Mouse (Mus musculus) thymus, postnatal 0 days (tissue): ENCODE data around the gene Fpgs. TPM values are rescaled to one million over a fixed set of nuclear protein-coding genes. Genes with fewer than 3 reads are reported as not detected.
A peak's percentile ranks its signal among the peaks of the same experiment; 100 is the strongest.

Experiments
- DNase-seq: peaks from one replicate; pipeline ENCODE4 v3.0.0-alpha.2; 2015; ENCODE audit warnings: low spot score
- polyA plus RNA-seq: library from polyadenylated mRNA; unstranded; fragments of >200 nt; fragmentation: Nextera tagmentation; extraction: Ambion mirVana; gene quantifications from 2 replicates; pipeline ENCODE4 v1.2.1, GENCODE M21; 2015

The Fpgs gene
- polyA plus RNA-seq, 1 experiment from 2014 or later, result 24.1 TPM

- no peak for DNase-seq
Measured at GRCm38 (mm10) chr2:32671907-32672595, 31.9 kb downstream of the Fpgs start.

- no peak for DNase-seq
Measured at GRCm38 (mm10) chr2:32671147-32671546, 32.8 kb downstream of the Fpgs start.

- no peak for DNase-seq
Measured at GRCm38 (mm10) chr2:32669876-32670275, 34.1 kb downstream of the Fpgs start.

DNA sequence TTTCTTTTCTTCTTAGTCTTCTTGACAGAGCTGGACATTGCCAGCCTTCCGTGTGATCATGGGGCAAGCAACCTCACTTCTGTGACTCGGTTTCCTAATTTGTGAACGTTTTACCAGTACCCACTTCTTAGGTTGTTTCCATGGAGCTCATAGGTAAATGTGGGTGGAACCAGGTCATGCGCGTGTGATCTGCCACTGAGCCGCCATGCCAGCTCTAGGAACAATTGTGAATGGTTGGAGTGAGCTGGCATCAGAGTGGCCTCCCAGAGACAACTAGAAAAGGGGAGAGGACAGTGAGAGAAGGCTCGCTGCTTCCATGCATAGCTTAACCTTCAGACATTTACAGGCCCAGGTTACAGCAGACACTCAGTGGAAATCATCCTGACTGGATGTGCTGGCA is 35.8 kb downstream of the Fpgs start:
- DNase-seq, result no peak

GRCm38 (mm10) chr2:32667775-32668174 is 36.2 kb downstream of the Fpgs start:
- DNase-seq, result no peak

DNA sequence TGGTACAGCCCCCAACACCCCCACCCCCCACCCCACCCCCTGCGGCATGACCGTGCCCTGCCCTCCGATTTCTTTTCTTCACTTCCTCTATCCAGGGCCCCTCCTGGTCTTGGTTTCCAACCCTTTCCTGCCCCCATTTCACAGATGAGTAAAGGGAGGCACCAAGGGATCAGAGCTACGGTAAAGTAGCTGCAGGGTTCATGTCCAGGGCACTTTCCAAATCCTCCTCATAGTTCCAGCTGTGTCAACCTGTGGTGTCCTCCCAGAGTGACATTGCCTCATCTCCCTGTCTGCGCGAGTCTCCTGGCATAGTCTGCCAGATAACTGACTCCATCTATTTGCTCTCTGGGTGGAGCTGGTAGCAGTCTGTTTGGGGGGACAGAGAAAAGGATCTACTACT is 38.1 kb downstream of the Fpgs start:
- DNase-seq, result no peak

DNA sequence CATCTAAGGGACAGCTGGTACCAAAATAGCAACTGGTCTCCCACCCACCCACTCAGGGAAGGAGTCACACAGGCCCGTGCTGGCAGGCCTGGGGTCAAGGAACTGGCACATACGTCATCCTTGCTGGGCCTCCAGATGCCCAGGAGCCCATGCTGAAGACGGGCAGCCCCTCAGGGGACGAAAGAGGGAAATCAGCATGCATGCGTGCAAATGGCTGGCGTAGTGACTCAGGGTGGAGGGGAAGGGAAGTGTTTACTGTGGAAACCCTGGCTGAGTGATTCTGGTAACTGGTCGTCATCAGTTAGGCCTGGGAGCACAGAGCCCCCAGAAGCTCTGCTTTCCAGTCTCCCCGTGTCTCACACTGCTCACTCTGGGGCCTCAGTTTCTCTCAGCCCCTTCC is 38.6 kb downstream of the Fpgs start:
- DNase-seq, result no peak

DNA sequence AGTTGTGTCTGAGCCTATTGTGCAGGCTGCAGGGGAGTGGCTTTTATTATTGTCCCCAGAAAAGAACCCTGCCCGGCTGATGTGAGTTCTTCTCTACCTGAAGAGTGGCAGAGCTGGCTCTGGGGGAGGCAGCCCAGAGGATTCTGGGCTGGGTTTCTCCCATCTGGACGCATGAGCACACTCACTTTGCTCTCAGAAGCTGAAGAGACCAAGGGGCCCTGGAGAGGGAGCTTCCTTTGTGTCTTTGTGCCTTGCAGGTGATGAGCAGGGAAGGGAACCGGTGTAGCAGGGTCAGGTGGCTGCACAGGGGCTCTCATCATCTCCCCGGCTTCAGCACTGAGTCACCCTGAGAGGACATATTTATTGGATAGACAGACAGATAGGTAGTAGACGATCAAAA is 41.7 kb downstream of the Fpgs start:
- peak; percentile 65 for DNase-seq

GRCm38 (mm10) chr2:32661509-32662107 is 42.3 kb downstream of the Fpgs start:
- DNase-seq, result no peak

GRCm38 (mm10) chr2:32658873-32659272 is 45.1 kb downstream of the Fpgs start:
- DNase-seq, result no peak

DNA sequence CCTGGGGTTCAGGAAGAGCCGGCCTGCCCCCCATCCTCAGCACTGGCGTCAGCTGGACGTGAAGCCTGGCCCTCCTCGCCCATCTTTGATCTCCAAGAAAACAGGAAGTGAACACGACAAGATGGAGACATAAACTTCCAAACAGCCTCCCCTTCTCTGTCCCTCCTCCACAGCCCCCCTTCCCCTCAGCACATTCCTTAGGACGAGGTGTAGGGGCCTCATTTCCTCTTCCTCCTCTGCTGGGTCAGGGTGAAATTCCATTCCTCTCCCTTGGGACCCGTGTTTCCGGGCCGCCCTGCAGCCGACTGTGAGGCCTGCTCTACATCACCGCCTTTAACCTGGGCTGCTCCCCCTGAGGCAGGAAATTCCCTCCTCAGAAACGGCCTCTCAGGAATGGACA is 48.1 kb downstream of the Fpgs start:
- no peak for DNase-seq

DNA sequence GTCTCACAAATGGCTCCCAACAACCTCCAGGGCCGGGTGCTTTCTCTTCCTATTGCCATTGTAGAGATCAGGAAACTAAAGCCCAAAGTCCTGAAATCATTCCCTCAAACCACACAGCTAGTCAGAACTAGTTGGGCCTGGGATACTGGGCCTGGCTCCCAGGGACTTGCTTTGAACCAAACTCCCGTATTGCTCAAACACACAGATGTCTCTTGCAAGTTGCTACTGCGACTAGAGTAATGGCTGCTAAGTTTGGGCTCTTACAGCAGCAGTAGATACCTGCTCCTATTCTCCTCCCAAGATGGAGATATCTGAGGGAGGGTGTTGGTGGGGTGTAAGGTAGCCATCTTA is 48.6 kb downstream of the Fpgs start:
- no peak for DNase-seq

- DNase-seq, result no peak
Measured at GRCm38 (mm10) chr2:32654743-32655393, 49.1 kb downstream of the Fpgs start.

GRCm38 (mm10) chr2:32653764-32654163 is 50.2 kb downstream of the Fpgs start:
- DNase-seq, result no peak

DNA sequence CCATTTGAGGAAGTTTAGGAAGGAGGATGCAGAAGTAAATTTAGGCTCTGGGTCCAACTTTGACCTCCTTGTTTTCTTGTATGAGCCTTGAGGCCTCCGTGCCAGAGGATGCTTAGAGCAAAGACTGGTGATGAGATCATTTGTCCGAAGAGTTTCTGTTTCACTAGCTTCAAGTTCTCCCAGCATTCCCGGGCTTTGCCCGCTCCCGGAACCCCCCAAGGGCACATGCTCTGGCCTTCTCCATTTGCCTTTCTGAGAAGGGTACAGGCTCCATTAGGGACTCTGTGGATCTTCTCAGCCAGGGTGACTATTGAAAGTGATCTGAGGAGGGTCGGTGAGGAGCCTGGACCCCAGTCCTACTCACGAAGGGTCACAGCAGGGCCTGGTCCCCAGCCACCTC is 56.6 kb downstream of the Fpgs start:
- DNase-seq, result no peak

- DNase-seq, result peak; percentile 63
Measured at GRCm38 (mm10) chr2:32646379-32647056, 57.4 kb downstream of the Fpgs start, which contains the start of gene Eng. TSS of gene Eng (plus strand) at chr2:32646595.

- no peak for DNase-seq
Measured at GRCm38 (mm10) chr2:32645647-32646046, 58.3 kb downstream of the Fpgs start.

DNA sequence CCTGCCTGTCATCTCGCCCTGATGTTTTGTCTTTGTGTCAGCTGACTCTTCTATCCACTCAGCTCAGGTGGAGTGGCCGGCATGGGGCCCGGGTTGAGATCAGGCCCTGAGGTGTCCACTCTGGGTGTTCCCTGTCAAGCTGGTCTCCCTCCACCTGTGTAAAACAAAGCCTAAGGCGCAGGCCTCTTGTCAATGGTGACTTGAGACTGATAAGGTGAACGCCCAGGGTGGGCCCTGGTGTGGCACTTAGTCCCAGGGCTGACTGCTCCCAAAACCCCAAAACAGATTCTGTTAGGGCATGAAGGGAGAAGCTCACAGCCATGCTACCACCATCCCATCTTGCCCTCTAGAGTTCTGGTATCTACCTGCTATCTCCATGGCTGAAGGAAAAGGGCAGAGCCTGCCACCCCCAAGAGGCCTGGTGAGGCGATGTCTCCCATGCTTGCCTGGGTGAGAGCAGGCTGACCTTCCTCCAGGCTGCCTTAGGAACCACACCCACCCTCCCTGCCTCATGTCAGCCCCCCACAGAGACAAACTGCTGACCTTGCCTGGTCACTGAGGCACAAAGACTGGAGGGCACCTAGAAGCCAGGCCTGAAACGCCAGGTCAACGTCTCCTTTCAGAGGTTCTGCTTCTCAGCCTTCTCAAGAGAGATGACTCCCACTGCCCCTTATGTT is 59.0 kb downstream of the Fpgs start:
- DNase-seq, result no peak

- no peak for DNase-seq
Measured at GRCm38 (mm10) chr2:32644083-32644482, 59.9 kb downstream of the Fpgs start.

- DNase-seq, result no peak
Measured at GRCm38 (mm10) chr2:32642813-32643212, 61.1 kb downstream of the Fpgs start.

- no peak for DNase-seq
Measured at GRCm38 (mm10) chr2:32641810-32642209, 62.1 kb downstream of the Fpgs start.
